Mouse (Mus musculus): Measurements from ENCODE around the gene Cpsf4. TPM values are rescaled to one million over a fixed set of nuclear protein-coding genes. Genes with fewer than 3 reads are reported as not detected.

Cpsf4 gene
- polyA plus RNA-seq (2017; shearing (Covaris generic)) = 10 to 100 TPM; 31.4 to 34.2 TPM

DNA sequence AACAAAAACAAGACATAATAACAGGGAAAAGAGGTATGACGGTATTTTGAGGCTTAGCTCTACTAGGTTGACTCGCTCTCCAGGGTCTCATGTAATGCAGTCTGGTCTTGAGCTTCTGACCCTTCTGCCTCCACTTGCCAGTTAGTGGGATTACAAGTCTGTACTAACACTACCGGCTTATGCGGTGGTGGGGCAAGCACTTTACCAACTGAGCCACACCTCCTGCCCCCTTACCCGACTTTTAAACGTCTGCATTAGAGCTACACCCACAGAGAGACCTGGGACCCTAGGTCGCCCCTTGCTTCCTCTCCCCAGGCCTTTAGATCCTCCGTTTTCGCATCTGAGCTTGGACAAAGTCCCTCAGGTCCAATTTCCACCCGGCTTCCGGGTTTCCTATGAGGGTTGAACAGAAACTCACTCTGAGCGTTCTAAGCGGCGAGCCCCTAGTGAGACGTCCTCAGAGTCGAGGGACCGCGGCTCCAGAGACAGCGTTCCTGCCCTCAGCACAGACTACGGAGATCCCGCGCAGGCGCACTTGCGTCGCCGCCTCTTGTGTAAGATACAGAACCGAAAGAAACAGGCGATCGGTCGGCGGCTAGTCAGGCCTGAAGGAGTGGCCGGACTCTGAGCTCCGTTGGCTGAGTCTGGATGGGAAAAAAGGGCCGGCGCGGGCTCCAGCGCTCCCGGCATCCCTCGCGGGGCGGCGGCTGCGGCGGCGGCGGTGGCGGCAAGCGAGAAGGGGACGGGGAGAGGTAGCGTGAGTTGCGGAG lies at the start of gene Cpsf4, which contains the start of gene Ptcd1:
TSS of gene Cpsf4 (plus strand) at position 678 of the 770 bp plus-strand sequence.
TSS of gene Ptcd1 (minus strand) at position 573 of the 770 bp plus-strand sequence.

DNA sequence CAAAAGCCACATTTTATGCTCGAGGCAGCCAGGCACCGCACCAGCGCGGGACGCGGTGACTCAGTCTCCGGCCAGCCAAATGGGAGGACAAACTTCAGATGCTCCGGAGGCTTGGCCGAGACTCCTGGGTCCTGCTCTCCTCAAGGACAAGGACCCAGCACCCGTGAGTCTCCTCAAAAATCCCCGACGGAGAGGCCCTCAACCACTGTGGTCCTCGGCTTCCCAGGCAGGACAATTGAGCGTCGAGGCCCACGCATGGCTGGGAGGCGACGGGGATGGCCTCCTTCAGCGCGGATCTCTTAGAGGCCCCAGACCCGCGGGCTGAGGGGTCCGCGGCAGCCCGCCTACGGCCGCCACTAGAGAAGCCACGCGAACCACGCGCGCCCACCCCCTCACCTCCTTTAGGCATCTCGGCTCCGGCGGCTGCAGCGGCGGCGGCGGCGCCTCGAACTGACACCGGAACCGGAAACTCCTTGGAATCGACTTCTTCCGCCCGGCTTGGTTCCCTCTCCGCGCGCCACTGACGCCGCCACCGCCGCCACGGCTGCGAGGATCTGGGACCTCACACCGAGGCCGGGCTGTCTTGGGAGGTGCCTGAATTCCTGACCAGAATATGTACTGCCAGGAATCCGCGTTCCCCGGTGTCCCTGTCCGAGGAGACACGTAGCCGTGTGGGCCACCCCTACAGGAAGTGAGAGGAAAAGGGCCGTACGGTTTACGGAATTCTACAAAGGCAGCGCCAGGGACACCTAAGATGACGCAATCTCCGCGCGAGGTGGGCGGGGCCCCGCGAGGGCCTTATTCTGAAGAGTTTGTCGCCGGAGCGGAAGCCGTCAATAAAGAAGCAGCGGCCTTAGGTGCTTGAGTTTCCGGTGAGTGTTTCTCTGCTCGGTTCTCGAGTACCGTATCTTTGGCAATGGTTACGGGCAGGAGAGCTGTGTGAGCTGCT lies 27.2 kb upstream of the Cpsf4 start, which contains the start of the genes Pdap1 and Bud31:
TSS of gene Pdap1 (minus strand) at position 668 of the 949 bp plus-strand sequence.
TSS of gene Bud31 (plus strand) at position 792 of the 949 bp plus-strand sequence.

GRCm38 (mm10) chr5:145191962-145192361 lies 24.9 kb downstream of the Cpsf4 start, which contains the start of gene Atp5j2:
Gene Atp5j2 (minus strand): TSS chr5:145192062.

DNA sequence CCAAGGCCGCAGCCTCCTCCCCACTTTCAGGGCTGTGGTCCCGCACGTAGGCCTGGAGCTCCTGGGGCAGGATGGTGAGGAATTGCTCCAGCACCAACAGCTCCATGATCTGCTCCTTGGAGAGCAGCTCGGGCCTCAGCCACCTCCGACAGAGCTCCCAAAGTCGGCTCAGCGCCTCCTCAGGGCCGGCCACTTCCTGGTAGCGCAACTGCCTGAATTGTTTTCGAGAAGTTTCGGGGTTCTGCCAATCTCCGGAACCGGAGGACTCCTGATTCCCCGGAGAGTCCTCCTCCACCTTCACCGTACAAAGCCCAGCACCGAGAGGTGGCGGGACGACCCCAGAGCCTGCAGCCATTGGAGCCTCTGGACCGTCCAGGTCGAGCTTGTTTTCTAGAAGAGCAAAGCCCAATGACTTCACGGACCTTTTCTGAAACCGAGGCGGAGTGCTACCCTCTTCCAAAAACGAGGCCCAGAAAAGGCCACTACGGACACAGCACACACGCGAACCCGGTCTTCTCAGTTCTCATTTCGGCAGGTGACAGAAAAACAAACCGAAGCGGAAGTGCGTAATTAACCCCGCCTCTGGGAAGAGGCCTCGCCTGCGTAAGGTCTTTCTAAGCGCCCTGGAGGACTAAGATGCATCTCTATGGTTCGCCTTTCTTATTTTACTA lies 34.4 kb downstream of the Cpsf4 start, which contains the start of gene Zkscan14:
TSS of gene Zkscan14 (minus strand) at position 548 of the 671 bp plus-strand sequence.

GRCm38 (mm10) chr5:145203936-145204691 lies 37.1 kb downstream of the Cpsf4 start, which contains the start of gene Zkscan5:
Gene Zkscan5 (plus strand): TSS chr5:145204562.

GRCm38 (mm10) chr5:145231367-145231871 lies 64.4 kb downstream of the Cpsf4 start, which contains the start of gene Zfp655:
Gene Zfp655 (plus strand): TSS chr5:145231715.

Other genes starting within 250 kb of the Cpsf4 start
- gene Smurf1, start 201.4 kb upstream of the Cpsf4 start, polyA plus RNA-seq (2017; shearing (Covaris generic)) = 10 to 100 TPM; 26.6 to 28.4 TPM
- gene Gm4871, start 134.5 kb upstream of the Cpsf4 start, polyA plus RNA-seq (2017; shearing (Covaris generic)) = not detected
- not detected for gene 1700018F24Rik, start 124.2 kb upstream of the Cpsf4 start, polyA plus RNA-seq (2017; shearing (Covaris generic))
- gene Arpc1a, start 83.4 kb upstream of the Cpsf4 start, polyA plus RNA-seq (2017; shearing (Covaris generic)) = 10 to 100 TPM; 71.7 to 83.7 TPM
- gene Kpna7, start 83.2 kb upstream of the Cpsf4 start, polyA plus RNA-seq (2017; shearing (Covaris generic)) = under 1 TPM in 1 of 2 experiments, not detected in 1; 0.55 TPM
- 1,000 to 10,000 TPM; 1,057 to 1,320 TPM for gene Arpc1b, start 53.0 kb upstream of the Cpsf4 start, polyA plus RNA-seq (2017; shearing (Covaris generic))
- 10 to 100 TPM; 51.2 to 52.0 TPM for gene Pdap1, start 27.0 kb upstream of the Cpsf4 start, polyA plus RNA-seq (2017; shearing (Covaris generic))
- gene Bud31, start 26.9 kb upstream of the Cpsf4 start, polyA plus RNA-seq (2017; shearing (Covaris generic)) = 100 to 1,000 TPM; 193 to 252 TPM
- gene Ptcd1, start 105 bp upstream of the Cpsf4 start, polyA plus RNA-seq (2017; shearing (Covaris generic)) = 10 to 100 TPM; 14.9 to 21.3 TPM
- gene Atp5j2, start 24.8 kb downstream of the Cpsf4 start, polyA plus RNA-seq (2017; shearing (Covaris generic)) = 100 to 1,000 TPM; 455 to 490 TPM
- 10 to 100 TPM; 23.5 to 28.9 TPM for gene Zkscan14, start 34.7 kb downstream of the Cpsf4 start, polyA plus RNA-seq (2017; shearing (Covaris generic))
- gene Zkscan5, start 37.3 kb downstream of the Cpsf4 start, polyA plus RNA-seq (2017; shearing (Covaris generic)) = 1 to 10 TPM; 4.2 to 7.6 TPM
- gene Zfp655, start 64.5 kb downstream of the Cpsf4 start, polyA plus RNA-seq (2017; shearing (Covaris generic)) = 10 to 100 TPM; 47.0 to 48.1 TPM
- gene Zscan25, start 113.3 kb downstream of the Cpsf4 start, polyA plus RNA-seq (2017; shearing (Covaris generic)) = 1 to 10 TPM in 1 of 2 experiments, under 1 TPM in 1; 0.54 to 2.7 TPM
- gene Cyp3a57, start 178.1 kb downstream of the Cpsf4 start, polyA plus RNA-seq (2017; shearing (Covaris generic)) = not detected

Measured in activated CD4-positive, CD25-positive, alpha-beta regulatory T cell (primary cell).